Mouse (Mus musculus) urinary bladder, postnatal 14 days (tissue): Measurements from ENCODE around the gene Cmtm6.
A peak's percentile ranks its signal among the peaks of the same experiment; 100 is the strongest.
"Not testable (repeated sequence)": the region's sequence is repeated elsewhere in the genome, so short reads cannot be mapped to it uniquely, and the experiment has no call there.

Source experiments
- DNase-seq: peaks from one replicate; pipeline ENCODE4 v3.0.0; 2021; ENCODE audit warnings: low spot score

Cmtm6 gene

GRCm38 (mm10) chr9:114731011-114731755, at the start of gene Cmtm6:
TSS of gene Cmtm6 (plus strand) at chr9:114731116.
- DNase-seq: peak; percentile 98

GRCm38 (mm10) chr9:114682193-114682592, 48.7 kb upstream of the Cmtm6 start:
- no peak for DNase-seq

- DNase-seq: no peak
These were observed 44.7 kb upstream of the Cmtm6 start for GRCm38 (mm10) chr9:114686245-114686644.

- no peak for DNase-seq
These were observed 43.3 kb upstream of the Cmtm6 start for GRCm38 (mm10) chr9:114687639-114688038.

GRCm38 (mm10) chr9:114688252-114688952, 42.5 kb upstream of the Cmtm6 start, which contains the start of gene Dync1li1:
TSS of gene Dync1li1 (plus strand) at chr9:114688790.
- DNase-seq: peak; percentile 98

- no peak for DNase-seq
These were observed 41.9 kb upstream of the Cmtm6 start for GRCm38 (mm10) chr9:114688953-114689407.

GRCm38 (mm10) chr9:114690119-114690601, 40.8 kb upstream of the Cmtm6 start:
- DNase-seq: no peak

- DNase-seq: no peak
These were observed 39.8 kb upstream of the Cmtm6 start for GRCm38 (mm10) chr9:114691112-114691511.

- DNase-seq: not testable (repeated sequence)
These were observed 35.3 kb upstream of the Cmtm6 start for GRCm38 (mm10) chr9:114695662-114696061.

- DNase-seq: no peak
These were observed 33.8 kb upstream of the Cmtm6 start for GRCm38 (mm10) chr9:114697072-114697471.

GRCm38 (mm10) chr9:114697926-114698325, 33.0 kb upstream of the Cmtm6 start:
- no peak for DNase-seq

GRCm38 (mm10) chr9:114699262-114699661, 31.7 kb upstream of the Cmtm6 start:
- DNase-seq: no peak

- no peak for DNase-seq
These were observed 30.8 kb upstream of the Cmtm6 start for GRCm38 (mm10) chr9:114699882-114700665.

- no peak for DNase-seq
These were observed 29.9 kb upstream of the Cmtm6 start for GRCm38 (mm10) chr9:114701031-114701430.

- no peak for DNase-seq
These were observed 29.0 kb upstream of the Cmtm6 start for GRCm38 (mm10) chr9:114701921-114702320.

GRCm38 (mm10) chr9:114707805-114708204, 23.1 kb upstream of the Cmtm6 start:
- DNase-seq: no peak

GRCm38 (mm10) chr9:114710345-114710744, 20.6 kb upstream of the Cmtm6 start:
- DNase-seq: peak; percentile 30

GRCm38 (mm10) chr9:114713481-114713880, 17.4 kb upstream of the Cmtm6 start:
- no peak for DNase-seq

GRCm38 (mm10) chr9:114716677-114717331, 14.1 kb upstream of the Cmtm6 start:
- no peak for DNase-seq

GRCm38 (mm10) chr9:114727315-114727714, 3.6 kb upstream of the Cmtm6 start:
- DNase-seq: no peak

GRCm38 (mm10) chr9:114728432-114728831, 2.5 kb upstream of the Cmtm6 start:
- not testable (repeated sequence) for DNase-seq
